Mouse (Mus musculus): ENCODE measurements around the gene Cep290. TPM values are rescaled to one million over a fixed set of nuclear protein-coding genes. Genes with fewer than 3 reads are reported as not detected.

Gene Cep290
- polyA plus RNA-seq, 1 experiment from 2014 or later, result 5.7 TPM

DNA sequence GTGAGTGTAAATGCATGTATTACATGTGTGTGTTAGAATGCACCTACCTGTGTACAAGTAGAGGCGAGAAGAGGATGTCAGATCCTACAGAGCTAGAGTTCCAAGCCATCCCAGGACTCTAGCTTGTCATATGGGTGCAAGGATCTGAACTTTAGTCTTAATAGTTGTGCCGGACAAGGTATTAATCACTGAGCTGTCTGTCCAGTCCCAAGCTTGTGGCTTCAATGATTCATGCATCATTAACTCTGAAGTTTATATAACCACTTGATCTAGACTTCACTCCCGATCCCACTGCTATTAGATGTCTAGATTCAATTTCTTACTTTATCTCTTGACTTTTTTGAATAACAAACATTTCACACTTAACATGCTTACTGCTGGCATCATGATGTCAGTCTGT lies 111.0 kb downstream of the Cep290 start:
- Histone ChIP-seq H3K27ac (replicated peaks) (no peak overlapping the region), H3K9ac (replicated peaks) (no peak overlapping the region), H3K4me3 (replicated peaks) (no peak overlapping the region), H3K9me3 (replicated peaks) (no peaks in the 10 kb centered on the region), H3K4me2 (no peak overlapping the region), H3K27me3 (replicated peaks) (no peaks in the 10 kb centered on the region), H3K4me1 (no peaks in the 10 kb centered on the region), H3K36me3 (no peaks in the 10 kb centered on the region)
- no peak for ATAC-seq (ENCODE audit: low FRiP score)
- 68% methylated on average over 3 of the region's 3 CpGs for WGBS

GRCm38 (mm10) chr10:100603511-100603910 lies 116.2 kb downstream of the Cep290 start:
- ATAC-seq (ENCODE audit: low FRiP score), result no peak
- H3K4me2 ChIP-seq, result no peak overlapping the region
- H3K9me3 ChIP-seq (replicated peaks), result no peaks in the 10 kb centered on the region
- no peaks in the 10 kb centered on the region for H3K4me1 ChIP-seq
- no peak overlapping the region for H3K9ac ChIP-seq (replicated peaks)
- H3K36me3 ChIP-seq, result no peaks in the 10 kb centered on the region
- no peaks in the 10 kb centered on the region for H3K27me3 ChIP-seq (replicated peaks)
- H3K27ac ChIP-seq (replicated peaks), result no peak overlapping the region
- no peak overlapping the region for H3K4me3 ChIP-seq (replicated peaks)
- 71% methylated on average over 9 of the region's 9 CpGs for WGBS

- H3K27me3 ChIP-seq (replicated peaks), result no peaks in the 10 kb centered on the region
- H3K4me3 ChIP-seq (replicated peaks), result no peak overlapping the region
- H3K36me3 ChIP-seq, result no peaks in the 10 kb centered on the region
- no peaks in the 10 kb centered on the region for H3K4me1 ChIP-seq
- no peak overlapping the region for H3K27ac ChIP-seq (replicated peaks)
- WGBS, result 65% methylated on average over 2 of the region's 2 CpGs
- peak; percentile 92 for ATAC-seq (ENCODE audit: low FRiP score)
- H3K9ac ChIP-seq (replicated peaks), result no peak overlapping the region
- no peaks in the 10 kb centered on the region for H3K9me3 ChIP-seq (replicated peaks)
- no peak overlapping the region for H3K4me2 ChIP-seq
Observed at GRCm38 (mm10) chr10:100604254-100604653, 116.9 kb downstream of the Cep290 start.

DNA sequence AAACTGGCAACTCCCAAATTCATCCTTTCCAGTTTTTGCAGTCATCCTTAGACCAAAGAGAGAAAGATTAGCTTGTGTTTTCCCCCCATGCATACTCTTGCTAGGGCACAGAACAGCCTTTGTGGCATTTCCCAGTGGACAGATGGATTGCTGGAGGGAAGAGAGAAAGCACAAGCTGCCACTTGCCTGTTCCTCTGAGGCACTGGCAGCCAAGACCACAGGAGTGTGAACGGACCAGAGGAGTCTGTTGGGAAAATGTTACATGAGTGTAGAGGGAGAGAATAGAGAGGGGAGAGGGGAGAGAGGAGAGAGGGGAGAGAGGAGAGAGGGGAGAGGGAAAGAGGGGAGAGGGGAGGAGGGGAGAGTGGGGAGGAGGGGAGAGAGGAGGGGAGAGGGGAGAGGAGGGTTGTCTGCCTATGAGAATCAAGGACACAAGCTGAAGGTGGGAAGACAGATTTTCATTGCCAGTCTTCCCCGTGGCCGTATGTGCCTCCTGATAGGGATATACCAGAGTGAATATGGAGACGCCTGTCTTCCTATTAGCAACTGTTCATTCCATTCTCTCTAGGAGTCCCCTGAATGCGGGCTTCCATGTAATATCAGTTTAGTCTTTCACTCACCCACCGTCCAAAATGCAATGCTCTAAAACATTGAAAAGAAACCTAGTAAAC lies 130.0 kb downstream of the Cep290 start:
- H3K27me3 ChIP-seq (replicated peaks), result no peaks in the 10 kb centered on the region
- H3K9ac ChIP-seq (replicated peaks), result no peak overlapping the region
- no peak overlapping the region for H3K4me3 ChIP-seq (replicated peaks)
- no peak overlapping the region for H3K4me2 ChIP-seq
- no peak overlapping the region for H3K27ac ChIP-seq (replicated peaks)
- 71% methylated on average over 6 of the region's 6 CpGs for WGBS
- no peaks in the 10 kb centered on the region for H3K36me3 ChIP-seq
- no peak for ATAC-seq (ENCODE audit: low FRiP score)
- no peaks in the 10 kb centered on the region for H3K9me3 ChIP-seq (replicated peaks)
- no peaks in the 10 kb centered on the region for H3K4me1 ChIP-seq

GRCm38 (mm10) chr10:100619474-100619873 lies 132.1 kb downstream of the Cep290 start:
- no peak overlapping the region for H3K27ac ChIP-seq (replicated peaks)
- no peaks in the 10 kb centered on the region for H3K9me3 ChIP-seq (replicated peaks)
- H3K27me3 ChIP-seq (replicated peaks), result no peaks in the 10 kb centered on the region
- ATAC-seq (ENCODE audit: low FRiP score), result no peak
- no peaks in the 10 kb centered on the region for H3K36me3 ChIP-seq
- WGBS, result 94% methylated on average over 7 of the region's 7 CpGs
- H3K9ac ChIP-seq (replicated peaks), result no peak overlapping the region
- no peaks in the 10 kb centered on the region for H3K4me1 ChIP-seq
- H3K4me2 ChIP-seq, result no peak overlapping the region
- no peak overlapping the region for H3K4me3 ChIP-seq (replicated peaks)

- no peak overlapping the region for H3K4me2 ChIP-seq
- ATAC-seq (ENCODE audit: low FRiP score), result no peak
- H3K4me1 ChIP-seq, result no peaks in the 10 kb centered on the region
- no peaks in the 10 kb centered on the region for H3K27me3 ChIP-seq (replicated peaks)
- H3K4me3 ChIP-seq (replicated peaks), result no peak overlapping the region
- H3K36me3 ChIP-seq, result no peaks in the 10 kb centered on the region
- H3K9ac ChIP-seq (replicated peaks), result no peak overlapping the region
- WGBS, result 93% methylated on average over 12 of the region's 12 CpGs
- H3K27ac ChIP-seq (replicated peaks), result no peak overlapping the region
- no peaks in the 10 kb centered on the region for H3K9me3 ChIP-seq (replicated peaks)
Observed at GRCm38 (mm10) chr10:100620040-100620439, 132.7 kb downstream of the Cep290 start.

DNA sequence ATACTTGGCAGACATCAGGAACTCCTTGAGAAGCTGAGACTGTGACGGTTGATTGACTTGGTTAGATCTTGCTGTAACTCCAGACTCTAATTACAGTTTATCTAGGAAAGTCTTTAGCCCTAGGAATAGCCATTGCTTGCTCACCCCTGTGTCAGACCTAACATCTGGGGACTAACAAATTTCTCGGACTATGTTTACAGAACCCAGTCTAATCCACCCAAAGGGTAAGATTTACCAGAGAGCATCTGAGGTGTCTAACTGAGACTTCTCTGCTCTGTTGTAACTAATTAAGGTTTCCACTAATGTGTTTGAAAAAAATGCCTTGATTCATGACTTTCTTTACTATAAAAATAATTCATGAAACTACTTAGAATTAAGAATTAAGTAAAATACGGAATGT lies 135.1 kb downstream of the Cep290 start:
- Histone ChIP-seq H3K9ac (replicated peaks) (no peak overlapping the region), H3K9me3 (replicated peaks) (no peaks in the 10 kb centered on the region), H3K4me1 (no peaks in the 10 kb centered on the region), H3K27me3 (replicated peaks) (no peaks in the 10 kb centered on the region), H3K4me3 (replicated peaks) (no peak overlapping the region), H3K36me3 (no peaks in the 10 kb centered on the region), H3K27ac (replicated peaks) (no peak overlapping the region), H3K4me2 (no peak overlapping the region)
- 88% methylated on average over 3 of the region's 3 CpGs for WGBS
- no peak for ATAC-seq (ENCODE audit: low FRiP score)

Other genes with a start within 250 kb of the Cep290 start
- not detected in 2 replicates for gene Gm4301, start 151.9 kb upstream of the Cep290 start, polyA plus RNA-seq (2015; fragmentation: Nextera tagmentation; extraction: Ambion mirVana)
- gene Gm4302, start 146.7 kb upstream of the Cep290 start, polyA plus RNA-seq (2015; fragmentation: Nextera tagmentation; extraction: Ambion mirVana), result not detected in 2 replicates
- not detected in 2 replicates for gene Gm4303, start 141.6 kb upstream of the Cep290 start, polyA plus RNA-seq (2015; fragmentation: Nextera tagmentation; extraction: Ambion mirVana)
- not detected in 2 replicates for gene Gm4305, start 136.5 kb upstream of the Cep290 start, polyA plus RNA-seq (2015; fragmentation: Nextera tagmentation; extraction: Ambion mirVana)
- gene Gm4307, start 126.2 kb upstream of the Cep290 start, polyA plus RNA-seq (2015; fragmentation: Nextera tagmentation; extraction: Ambion mirVana), result not detected in 2 replicates
- not detected in 2 replicates for gene Gm4312, start 105.0 kb upstream of the Cep290 start, polyA plus RNA-seq (2015; fragmentation: Nextera tagmentation; extraction: Ambion mirVana)
- gene Tmtc3, start 208 bp upstream of the Cep290 start, polyA plus RNA-seq (2015; fragmentation: Nextera tagmentation; extraction: Ambion mirVana), result 10.5 and 10.8 TPM in 2 replicates
- gene 4930430F08Rik, start 102.9 kb downstream of the Cep290 start, polyA plus RNA-seq (2015; fragmentation: Nextera tagmentation; extraction: Ambion mirVana), result 16.1 and 16.9 TPM in 2 replicates
- 0.29 and 0.68 TPM in 2 replicates for gene 1700017N19Rik, start 102.9 kb downstream of the Cep290 start, polyA plus RNA-seq (2015; fragmentation: Nextera tagmentation; extraction: Ambion mirVana)